Mouse (Mus musculus) heart, embryonic 16.5 days (tissue): ENCODE data around the gene Numbl. TPM values are rescaled to one million over a fixed set of nuclear protein-coding genes. Genes with fewer than 3 reads are reported as not detected.

Source experiments
- ATAC-seq: fragments of 200-750 bp; cut with Nextera tagmentation; replicated peaks from 2 replicates; pipeline ENCODE4 v1.8.0; 2017; ENCODE audit warnings: moderate number of reproducible peaks; ENCODE audit not compliant: insufficient read depth, low FRiP score; ENCODE audit errors: extremely low read depth
- H3K27ac ChIP-seq: fragments of 300-500 bp; sonication (generic); 2 replicates; pipeline ENCODE4 v1.5.1; 2014; ENCODE audit warnings: mild to moderate bottlenecking, low read length, control low read depth, moderate library complexity
- H3K27me3 ChIP-seq: fragments of 300-500 bp; sonication (generic); 2 replicates; pipeline ENCODE4 v1.6.1; 2014; ENCODE audit warnings: low read length, mixed read lengths; ENCODE audit not compliant: control insufficient read depth, insufficient read depth
- H3K36me3 ChIP-seq: fragments of 300-500 bp; sonication (generic); 2 replicates; pipeline ENCODE4 v1.6.1; 2014; ENCODE audit not compliant: control insufficient read depth, insufficient read depth
- H3K4me1 ChIP-seq: fragments of 300-500 bp; sonication (generic); 2 replicates; pipeline ENCODE4 v1.6.1; 2014; ENCODE audit warnings: low read length, mixed read lengths; ENCODE audit not compliant: control insufficient read depth, insufficient read depth
- H3K4me2 ChIP-seq: fragments of 300-500 bp; sonication (generic); 2 replicates; pipeline ENCODE4 v1.6.1; 2014; ENCODE audit warnings: low read depth, mild to moderate bottlenecking, control low read depth, low read length
- H3K4me3 ChIP-seq: fragments of 300-500 bp; sonication (generic); 2 replicates; pipeline ENCODE4 v1.5.1; 2014; ENCODE audit warnings: mild to moderate bottlenecking, control low read depth, low read length
- H3K9ac ChIP-seq: fragments of 300-500 bp; sonication (generic); 2 replicates; pipeline ENCODE4 v1.6.1; 2014; ENCODE audit warnings: low read length, control low read depth
- H3K9me3 ChIP-seq: fragments of 300-500 bp; sonication (generic); replicated peaks from 2 replicates; pipeline ENCODE4 v1.6.1; 2016; ENCODE audit warnings: low read length; ENCODE audit not compliant: control insufficient read depth
- WGBS: fragments of 180-500 bp; shearing (Covaris S2); extraction: QIAGEN DNeasy Blood & Tissue Kit; methylation state at CpG from one replicate; pipeline ENCODE4 v1.1.7; 2014; 5-methylcytosine and 5-hydroxymethylcytosine counted together
- polyA plus RNA-seq: library from polyadenylated mRNA; unstranded; fragments of >200 nt; fragmentation: Nextera tagmentation; extraction: Ambion mirVana; gene quantifications from 2 replicates; pipeline ENCODE4 v1.2.1, GENCODE M21; 2015

Numbl gene
- polyA plus RNA-seq, 1 experiment from 2014 or later: 8.7 TPM

DNA sequence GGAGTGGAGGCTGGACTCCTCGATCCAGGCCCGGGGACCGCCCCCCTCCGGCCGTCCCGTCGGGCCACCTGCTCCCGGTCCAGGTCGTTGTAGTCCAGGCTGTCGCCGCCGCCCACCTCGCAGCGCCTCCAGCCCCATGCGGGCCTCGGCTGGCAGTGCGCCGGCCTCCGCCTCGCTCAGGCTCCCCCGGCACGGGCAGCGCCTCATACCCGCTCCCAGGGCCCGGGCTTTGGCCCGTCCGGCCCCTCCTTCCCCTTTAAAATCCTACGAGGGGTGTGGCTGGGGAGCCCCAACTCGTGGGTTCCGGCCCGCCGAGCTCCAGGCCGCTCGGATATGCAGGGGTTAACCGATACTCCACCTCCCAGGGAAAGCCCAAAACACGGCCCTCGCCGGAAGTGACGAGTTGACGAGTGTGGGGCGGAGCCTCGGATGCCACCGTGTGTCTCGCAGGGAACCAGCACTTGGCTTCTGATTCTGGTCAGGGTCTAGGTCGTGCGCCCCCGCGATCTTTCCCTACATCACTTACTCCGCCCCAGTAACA, 29.9 kb upstream of the Numbl start, which contains the start of gene Itpkc:
Gene Itpkc (minus strand): TSS at position 381 of the 541 bp plus-strand sequence.
- peaks cover 33% of the 10 kb centered on the region for H3K4me1 ChIP-seq
- peak within 1 kb of the TSS; percentile 91 for H3K4me3 ChIP-seq
- H3K4me2 ChIP-seq: peak within 1 kb of the TSS; percentile 89
- H3K9ac ChIP-seq: peak within 1 kb of the TSS; percentile 91
- under 1% methylated on average over 42 of the region's 49 CpGs for WGBS
- peak; percentile 83 for ATAC-seq
- H3K36me3 ChIP-seq: no peaks in the 10 kb centered on the region
- no peaks in the 10 kb centered on the region for H3K9me3 ChIP-seq
- peak within 1 kb of the TSS; percentile 90 for H3K27ac ChIP-seq
- H3K27me3 ChIP-seq: no peaks in the 10 kb centered on the region

DNA sequence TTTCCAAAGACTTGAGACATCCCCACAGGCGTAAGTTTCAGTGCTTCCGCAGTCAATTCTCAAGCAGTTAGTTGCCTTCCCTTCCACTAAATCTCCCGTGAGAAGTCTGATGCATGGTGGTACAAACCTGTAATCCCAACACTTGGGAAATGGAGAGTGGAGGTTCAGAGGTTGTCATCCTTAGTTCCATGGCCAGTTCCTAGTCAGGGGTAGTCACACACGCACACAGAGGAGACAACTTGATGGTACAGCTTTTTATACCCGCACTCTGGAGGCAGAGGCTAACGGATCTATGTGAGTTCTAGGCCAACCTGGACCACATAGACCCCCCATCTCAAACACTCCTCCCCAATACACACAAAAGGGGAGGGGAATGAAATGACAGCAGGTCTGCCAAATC, 29.4 kb upstream of the Numbl start:
- Histone ChIP-seq H3K27me3 (no peaks in the 10 kb centered on the region), H3K27ac (peak overlapping the region; percentile 90), H3K4me1 (peaks cover 38% of the 10 kb centered on the region), H3K9ac (peak overlapping the region; percentile 91), H3K4me2 (peak overlapping the region; percentile 89), H3K36me3 (no peaks in the 10 kb centered on the region), H3K4me3 (peak overlapping the region; percentile 91), H3K9me3 (no peaks in the 10 kb centered on the region)
- WGBS: 18% methylated on average over 6 of the region's 6 CpGs
- ATAC-seq: no peak

DNA sequence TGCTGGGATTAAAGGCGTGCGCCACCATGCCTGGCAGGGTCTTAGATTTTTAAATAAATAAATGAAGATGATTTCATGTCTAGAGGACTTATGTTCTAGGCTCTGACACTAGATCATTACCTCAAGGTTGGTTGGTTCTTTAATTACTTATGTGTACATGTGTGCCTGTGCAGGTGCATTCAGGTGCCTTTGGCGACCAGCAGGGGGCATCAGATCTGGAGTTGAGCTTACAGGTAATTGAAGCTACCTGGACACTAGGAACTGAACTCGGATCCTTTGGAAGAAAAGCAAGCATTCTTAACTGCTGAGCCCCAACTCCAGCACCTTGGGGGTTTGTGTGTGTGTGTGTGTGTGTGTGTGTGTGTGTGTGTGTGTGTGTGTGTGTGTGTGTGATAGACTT, 27.5 kb upstream of the Numbl start:
- no peak overlapping the region for H3K4me2 ChIP-seq
- WGBS: 71% methylated on average over 4 of the region's 4 CpGs
- no peaks in the 10 kb centered on the region for H3K9me3 ChIP-seq
- H3K4me3 ChIP-seq: no peak overlapping the region
- no peaks in the 10 kb centered on the region for H3K27me3 ChIP-seq
- ATAC-seq: no peak
- no peak overlapping the region for H3K9ac ChIP-seq
- no peak overlapping the region for H3K27ac ChIP-seq
- no peaks in the 10 kb centered on the region for H3K36me3 ChIP-seq
- peaks cover 30% of the 10 kb centered on the region for H3K4me1 ChIP-seq

DNA sequence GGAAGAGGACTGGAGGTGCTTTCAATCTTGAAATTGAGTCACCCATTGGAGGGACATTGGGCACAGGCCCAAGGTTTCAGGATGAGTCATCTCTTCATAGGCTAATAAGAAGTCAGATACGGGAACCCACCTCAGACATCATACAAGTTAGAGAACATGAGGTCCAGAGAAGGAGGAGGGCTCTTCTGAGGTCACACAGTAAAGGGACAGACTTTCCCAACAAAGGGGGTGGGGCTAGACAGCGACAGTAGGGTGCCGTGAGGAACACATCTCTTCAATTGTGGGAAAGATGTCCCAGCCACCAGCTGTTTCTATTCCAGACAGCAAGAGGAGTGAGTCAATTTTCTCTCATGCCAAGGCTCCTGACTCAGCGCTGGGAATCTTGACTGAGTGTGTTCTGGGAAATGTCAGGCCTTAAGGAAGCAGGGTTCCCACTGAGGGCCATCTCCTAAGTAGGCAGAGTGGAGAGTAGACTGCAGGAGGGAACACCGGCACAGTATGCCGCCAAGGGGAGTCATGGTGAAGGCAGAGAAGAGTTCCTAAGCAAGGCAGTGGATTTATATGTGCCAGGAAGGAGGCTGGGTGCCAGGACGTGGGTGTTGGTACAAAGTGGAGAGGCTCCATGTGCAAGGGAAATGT, 26.4 kb upstream of the Numbl start:
- H3K27ac ChIP-seq: no peak overlapping the region
- peaks cover 22% of the 10 kb centered on the region for H3K4me1 ChIP-seq
- no peak overlapping the region for H3K4me2 ChIP-seq
- 64% methylated on average over 7 of the region's 7 CpGs for WGBS
- H3K27me3 ChIP-seq: no peaks in the 10 kb centered on the region
- ATAC-seq: no peak
- H3K9ac ChIP-seq: no peak overlapping the region
- no peaks in the 10 kb centered on the region for H3K9me3 ChIP-seq
- no peak overlapping the region for H3K4me3 ChIP-seq
- no peaks in the 10 kb centered on the region for H3K36me3 ChIP-seq

DNA sequence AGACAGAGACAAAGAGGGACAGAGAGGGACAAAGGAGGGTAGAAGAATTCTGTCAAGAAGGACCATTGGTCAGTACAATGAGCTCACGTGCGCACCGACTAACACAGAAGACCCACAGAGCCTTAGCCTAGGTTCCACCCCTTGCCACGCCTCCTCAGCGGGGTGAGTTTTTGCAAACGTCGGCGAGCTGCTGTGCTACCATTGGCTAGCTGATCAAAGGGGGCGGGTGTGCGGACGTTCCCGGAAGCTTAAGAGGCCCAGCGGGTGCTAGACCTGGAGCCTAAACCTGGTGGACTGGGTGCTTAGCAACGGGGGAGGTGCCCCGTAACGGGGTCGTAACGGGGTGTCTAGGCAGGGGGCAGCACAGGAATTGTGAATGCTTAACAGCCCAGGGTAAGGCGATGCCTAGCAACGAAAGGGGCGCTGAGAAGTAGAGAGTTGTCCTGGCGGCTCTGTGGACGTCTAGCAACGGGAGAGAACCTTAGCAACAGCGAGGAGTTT, 25.4 kb upstream of the Numbl start, which contains the start of gene Coq8b:
Gene Coq8b (plus strand): TSS at position 243 of the 501 bp plus-strand sequence.
- Histone ChIP-seq H3K9ac (peak within 1 kb of the TSS; percentile 53), H3K36me3 (0 out of 2 replicates have a peak, but pooled peaks cover 3% of the 10 kb centered on the region), H3K27ac (peak within 1 kb of the TSS; percentile 52; the same call in 1 of the 2 replicates), H3K4me2 (peak within 1 kb of the TSS; percentile 73), H3K9me3 (no peaks in the 10 kb centered on the region), H3K27me3 (no peaks in the 10 kb centered on the region), H3K4me1 (peaks cover 13% of the 10 kb centered on the region), H3K4me3 (peak within 1 kb of the TSS; percentile 53)
- under 1% methylated on average over 25 of the region's 25 CpGs for WGBS
- peak; percentile 91 for ATAC-seq

DNA sequence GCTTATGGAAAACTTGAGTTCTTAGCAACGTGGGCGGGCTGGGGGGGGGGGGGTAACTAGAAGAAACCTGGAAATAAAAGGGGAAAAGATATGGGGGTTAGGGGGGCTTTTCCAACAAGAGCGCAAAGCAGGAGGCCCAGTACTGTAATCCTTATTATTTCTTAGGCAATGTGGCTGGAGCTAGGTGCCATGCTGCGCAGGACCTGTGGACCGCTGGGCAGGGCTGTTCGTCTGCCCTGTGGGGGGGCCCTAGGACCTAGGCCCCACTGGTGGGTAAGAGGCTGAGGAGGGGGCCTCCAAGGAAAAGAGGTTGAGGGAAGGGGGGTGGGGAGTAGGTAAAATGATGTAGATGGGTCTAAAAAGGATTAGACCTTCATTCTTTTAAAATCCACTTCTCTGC, 24.9 kb upstream of the Numbl start:
- peaks cover 13% of the 10 kb centered on the region for H3K4me1 ChIP-seq
- no peak for ATAC-seq
- H3K27ac ChIP-seq: no peak overlapping the region
- H3K4me3 ChIP-seq: peak overlapping the region; percentile 53
- H3K36me3 ChIP-seq: 0 out of 2 replicates have a peak, but pooled peaks cover 3% of the 10 kb centered on the region
- peak overlapping the region; percentile 73 for H3K4me2 ChIP-seq
- H3K9ac ChIP-seq: peak overlapping the region; percentile 45
- no peaks in the 10 kb centered on the region for H3K27me3 ChIP-seq
- WGBS: 10% methylated on average over 6 of the region's 6 CpGs
- H3K9me3 ChIP-seq: no peaks in the 10 kb centered on the region

DNA sequence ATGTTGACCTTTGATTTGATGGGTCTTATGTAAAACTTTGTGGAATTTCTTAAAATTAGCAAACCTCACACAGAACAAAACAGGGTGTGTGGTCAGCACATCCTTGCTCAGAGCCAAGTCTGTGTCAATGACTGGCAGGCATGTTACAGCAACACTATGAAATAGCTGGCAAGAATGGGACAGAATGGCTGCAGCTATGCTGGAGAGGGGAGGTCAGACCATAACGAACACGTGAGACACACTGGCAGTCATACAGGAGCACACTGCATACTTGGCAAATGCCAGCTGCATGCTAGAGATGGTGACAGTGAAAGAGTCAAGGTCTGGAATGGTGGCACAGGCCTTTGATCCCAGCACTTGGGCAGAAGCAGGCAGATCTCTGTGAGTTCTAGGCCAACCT, 22.5 kb upstream of the Numbl start:
- no peak overlapping the region for H3K9ac ChIP-seq
- no peak overlapping the region for H3K4me3 ChIP-seq
- no peak overlapping the region for H3K4me2 ChIP-seq
- ATAC-seq: no peak
- H3K27ac ChIP-seq: no peak overlapping the region
- peaks cover 9% of the 10 kb centered on the region for H3K4me1 ChIP-seq
- 87% methylated on average over 2 of the region's 2 CpGs for WGBS
- no peaks in the 10 kb centered on the region for H3K9me3 ChIP-seq
- H3K36me3 ChIP-seq: 0 out of 2 replicates have a peak, but pooled peaks cover 3% of the 10 kb centered on the region
- no peaks in the 10 kb centered on the region for H3K27me3 ChIP-seq

DNA sequence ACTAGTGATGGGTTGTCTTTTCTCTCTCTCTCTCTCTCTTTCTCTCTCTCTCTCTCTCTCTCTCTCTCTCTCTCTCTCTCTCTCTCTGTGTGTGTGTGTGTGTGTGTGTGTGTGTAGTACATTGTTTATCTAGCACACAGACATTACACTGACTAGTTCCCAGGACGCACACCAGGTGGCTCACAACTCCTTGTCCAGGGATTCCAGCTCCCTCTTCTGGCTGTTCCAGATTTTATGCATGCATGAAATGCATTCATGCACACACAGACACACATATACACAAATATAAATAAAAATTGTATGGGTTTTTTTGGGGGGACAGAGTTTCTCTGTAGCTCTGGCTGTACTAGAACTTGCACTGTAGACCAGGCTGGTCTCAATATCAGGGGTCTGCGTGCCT, 20.7 kb upstream of the Numbl start:
- no peak overlapping the region for H3K4me3 ChIP-seq
- peaks cover 8% of the 10 kb centered on the region; the same call in 1 of the 2 replicates for H3K36me3 ChIP-seq
- H3K27me3 ChIP-seq: no peaks in the 10 kb centered on the region
- no peak overlapping the region for H3K27ac ChIP-seq
- H3K9me3 ChIP-seq: no peaks in the 10 kb centered on the region
- no peak overlapping the region for H3K9ac ChIP-seq
- ATAC-seq: no peak
- WGBS: 79% methylated on average over 2 of the region's 2 CpGs
- H3K4me2 ChIP-seq: no peak overlapping the region
- H3K4me1 ChIP-seq: peaks cover 7% of the 10 kb centered on the region

DNA sequence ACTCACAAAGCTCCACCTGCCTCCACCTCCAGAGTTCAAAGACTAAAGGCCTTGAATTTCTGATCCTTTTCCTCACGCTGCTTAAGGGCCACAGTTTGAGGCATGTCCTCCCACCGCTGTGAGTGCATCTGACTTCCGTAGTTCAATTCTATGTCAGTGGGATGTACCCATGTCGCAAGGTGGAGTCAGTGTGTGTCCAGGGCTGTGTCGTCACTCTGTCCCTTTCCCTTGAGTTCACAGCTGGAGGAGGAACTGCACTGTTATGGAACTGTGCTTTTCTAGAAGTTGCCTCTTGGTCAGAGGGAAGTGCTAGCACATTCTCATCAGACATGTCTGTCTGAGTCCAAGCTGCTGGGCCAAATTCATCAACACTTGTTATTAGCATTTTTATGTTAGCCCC, 19.7 kb upstream of the Numbl start:
- Histone ChIP-seq H3K4me3 (no peak overlapping the region), H3K4me1 (peaks cover 3% of the 10 kb centered on the region), H3K27ac (no peak overlapping the region), H3K9me3 (no peaks in the 10 kb centered on the region), H3K36me3 (peaks cover 8% of the 10 kb centered on the region; the same call in 1 of the 2 replicates), H3K9ac (no peak overlapping the region), H3K4me2 (no peak overlapping the region), H3K27me3 (no peaks in the 10 kb centered on the region)
- 88% methylated on average over 5 of the region's 5 CpGs for WGBS
- no peak for ATAC-seq
